Mouse (Mus musculus): ENCODE measurements around the gene Grtp1. TPM values are rescaled to one million over a fixed set of nuclear protein-coding genes. Genes with fewer than 3 reads are reported as not detected.

Gene Grtp1
- polyA plus RNA-seq, 1 experiment from 2014 or later, result 12.1 TPM

DNA sequence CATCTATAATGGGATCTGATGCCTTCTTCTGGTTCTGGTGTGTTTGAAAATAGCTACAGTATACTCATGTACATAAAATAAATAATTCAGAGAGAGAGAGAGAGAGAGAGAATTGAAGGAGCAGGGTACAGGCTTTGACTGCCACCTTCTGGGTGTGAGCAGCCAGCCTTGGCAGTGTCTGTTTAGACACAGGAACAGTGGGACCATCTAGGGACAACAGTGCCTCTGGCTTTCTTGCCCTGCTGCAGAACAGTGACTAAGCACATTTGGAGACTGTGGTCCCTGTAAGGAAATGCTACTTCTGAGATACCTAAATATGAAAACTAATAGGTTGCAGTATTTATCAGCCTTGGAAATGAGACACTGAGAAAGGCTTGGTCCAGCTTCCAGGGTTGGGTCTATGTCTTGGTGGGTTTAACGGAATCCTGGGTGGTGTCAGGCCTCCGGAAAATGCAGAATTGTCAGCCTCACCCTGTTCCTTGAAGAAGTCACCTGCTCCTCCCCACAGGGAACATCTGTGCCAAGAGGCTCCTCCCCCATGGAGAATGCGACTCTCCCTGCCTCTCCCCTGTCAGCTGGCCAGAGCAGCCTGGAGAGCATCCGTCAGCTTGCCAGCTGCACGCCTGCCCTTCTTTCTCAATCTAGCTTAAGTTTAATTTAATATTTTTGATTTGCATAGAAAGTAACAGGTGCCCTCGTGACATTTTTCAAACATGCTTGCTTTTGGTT is 8.4 kb upstream of the Grtp1 start:
- H3K27me3 ChIP-seq (ENCODE audit: insufficient read depth, low read length), result no peaks in the 10 kb centered on the region
- no peaks in the 10 kb centered on the region for H3K9me3 ChIP-seq (ENCODE audit: low read length)
- H3K4me2 ChIP-seq (ENCODE audit: low read depth, low read length), result 0 out of 2 replicates have a peak overlapping the region, but pooled peaks have one; percentile 4
- 36% methylated on average over 6 of the region's 6 CpGs for WGBS (ENCODE audit: insufficient replicate concordance)
- no peak overlapping the region for H3K4me3 ChIP-seq (ENCODE audit: low read depth, low read length)
- peak overlapping the region; percentile 65 for H3K27ac ChIP-seq (ENCODE audit: low read depth)
- H3K4me1 ChIP-seq (ENCODE audit: insufficient read depth), result peaks cover 51% of the 10 kb centered on the region
- no peak for TF ChIP-seq EP300 (IDR thresholded peaks at IDR 0.05; ENCODE audit: low read depth)
- TF ChIP-seq CTCF (IDR thresholded peaks at IDR 0.05; ENCODE audit: low read depth), result peak; percentile 51
- ATAC-seq, result peak; percentile 74
- H3K36me3 ChIP-seq (replicated peaks; ENCODE audit: insufficient read depth, low read length), result no peaks in the 10 kb centered on the region
- DNase-seq, result peak; percentile 47
- H3K9ac ChIP-seq (replicated peaks), result no peak overlapping the region

DNA sequence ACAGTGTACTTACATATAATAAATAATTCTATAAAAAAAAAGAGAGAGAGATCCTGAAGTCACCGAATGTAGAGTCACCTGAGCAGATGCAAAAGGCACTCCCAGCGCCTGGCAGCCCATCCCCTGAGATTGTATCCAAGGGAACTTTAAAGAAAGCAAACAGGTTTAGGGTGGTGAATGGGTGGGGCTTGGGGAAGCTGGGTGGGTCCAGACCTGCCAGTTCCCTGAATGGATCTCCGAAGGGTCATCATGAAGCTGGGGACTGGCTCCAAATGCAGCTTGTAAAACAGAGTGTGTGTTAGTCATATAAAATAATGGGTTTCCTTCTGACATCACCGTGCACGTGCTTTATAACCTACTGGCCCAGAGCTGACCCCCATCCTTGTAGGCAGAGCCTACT is 5.9 kb upstream of the Grtp1 start:
- TF ChIP-seq EP300 (IDR thresholded peaks at IDR 0.05; ENCODE audit: low read depth), result no peak
- TF ChIP-seq CTCF (IDR thresholded peaks at IDR 0.05; ENCODE audit: low read depth), result no peak
- Histone ChIP-seq H3K4me3 (ENCODE audit: low read depth, low read length) (no peak overlapping the region), H3K27ac (ENCODE audit: low read depth) (no peak overlapping the region), H3K36me3 (replicated peaks; ENCODE audit: insufficient read depth, low read length) (no peaks in the 10 kb centered on the region), H3K27me3 (ENCODE audit: insufficient read depth, low read length) (no peaks in the 10 kb centered on the region), H3K4me1 (ENCODE audit: insufficient read depth) (peaks cover 57% of the 10 kb centered on the region), H3K9ac (replicated peaks) (no peak overlapping the region), H3K4me2 (ENCODE audit: low read depth, low read length) (no peak overlapping the region), H3K9me3 (ENCODE audit: low read length) (no peaks in the 10 kb centered on the region)
- ATAC-seq (no peak), DNase-seq (no peak)
- 48% methylated on average over 5 of the region's 5 CpGs for WGBS (ENCODE audit: insufficient replicate concordance)

GRCm38 (mm10) chr8:13205311-13205710 is 4.9 kb upstream of the Grtp1 start:
- Histone ChIP-seq H3K36me3 (replicated peaks; ENCODE audit: insufficient read depth, low read length) (no peaks in the 10 kb centered on the region), H3K27me3 (ENCODE audit: insufficient read depth, low read length) (peaks cover 5% of the 10 kb centered on the region; the same call in 1 of the 2 replicates), H3K4me2 (ENCODE audit: low read depth, low read length) (no peak overlapping the region), H3K9me3 (ENCODE audit: low read length) (no peaks in the 10 kb centered on the region), H3K4me1 (ENCODE audit: insufficient read depth) (peaks cover 57% of the 10 kb centered on the region), H3K9ac (replicated peaks) (no peak overlapping the region), H3K4me3 (ENCODE audit: low read depth, low read length) (no peak overlapping the region), H3K27ac (ENCODE audit: low read depth) (0 out of 2 replicates have a peak overlapping the region, but pooled peaks have one; percentile 22)
- TF ChIP-seq CTCF (IDR thresholded peaks at IDR 0.05; ENCODE audit: low read depth), result no peak
- ATAC-seq, result no peak
- 90% methylated on average over 5 of the region's 5 CpGs for WGBS (ENCODE audit: insufficient replicate concordance)
- no peak for DNase-seq

DNA sequence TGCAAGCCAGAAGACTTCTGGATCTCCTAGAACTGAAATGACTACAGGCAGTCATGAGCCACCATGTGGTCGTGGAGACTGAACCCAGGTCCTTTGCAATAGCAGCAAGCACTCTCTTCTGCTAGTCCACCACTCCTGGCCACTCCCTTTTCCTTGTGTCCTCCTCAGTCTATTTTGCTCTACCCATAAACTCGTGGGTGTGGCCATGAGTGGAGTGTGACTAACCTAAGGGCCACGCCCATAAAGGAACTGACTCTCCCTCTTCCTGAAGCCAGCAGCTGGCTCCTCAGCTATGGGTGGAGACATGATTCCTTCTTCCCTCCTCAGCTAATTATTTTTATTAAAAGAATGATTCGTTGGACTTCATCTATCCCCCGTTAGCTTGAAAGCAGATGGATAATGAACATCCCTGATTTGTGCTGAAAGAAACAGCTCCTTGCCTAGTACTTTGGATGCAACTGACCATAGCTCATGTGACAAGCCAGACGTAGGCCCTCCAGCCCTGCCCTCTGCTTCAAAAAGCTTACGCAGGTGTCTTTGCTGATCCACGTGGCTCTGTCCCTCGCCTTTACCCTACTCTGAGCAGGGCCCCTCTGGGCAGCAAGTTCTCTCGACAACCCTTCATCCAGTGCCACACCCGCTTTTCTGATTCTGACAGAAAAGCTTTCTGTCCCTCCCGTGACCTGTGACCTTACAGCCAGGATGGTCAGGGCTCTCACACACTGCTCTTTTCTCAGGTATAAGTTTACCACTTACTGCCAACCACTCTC is 4.1 kb upstream of the Grtp1 start:
- DNase-seq (no peak), ATAC-seq (peak; percentile 24; the same call in 1 of the 2 replicates)
- H3K27ac ChIP-seq (ENCODE audit: low read depth), result no peak overlapping the region; the same call in 1 of the 2 replicates
- 53% methylated on average over 12 of the region's 12 CpGs for WGBS (ENCODE audit: insufficient replicate concordance)
- no peak overlapping the region for H3K4me3 ChIP-seq (ENCODE audit: low read depth, low read length)
- H3K36me3 ChIP-seq (replicated peaks; ENCODE audit: insufficient read depth, low read length), result no peaks in the 10 kb centered on the region
- H3K27me3 ChIP-seq (ENCODE audit: insufficient read depth, low read length), result peaks cover 13% of the 10 kb centered on the region
- TF ChIP-seq EP300 (IDR thresholded peaks at IDR 0.05; ENCODE audit: low read depth) (no peak), CTCF (IDR thresholded peaks at IDR 0.05; ENCODE audit: low read depth) (no peak)
- H3K9ac ChIP-seq (replicated peaks), result no peak overlapping the region
- peak overlapping the region; percentile 43 for H3K4me2 ChIP-seq (ENCODE audit: low read depth, low read length)
- H3K4me1 ChIP-seq (ENCODE audit: insufficient read depth), result peaks cover 61% of the 10 kb centered on the region
- no peaks in the 10 kb centered on the region for H3K9me3 ChIP-seq (ENCODE audit: low read length)

- Histone ChIP-seq H3K27ac (ENCODE audit: low read depth) (peak overlapping the region; percentile 89), H3K4me3 (ENCODE audit: low read depth, low read length) (peak overlapping the region; percentile 90; the same call in 1 of the 2 replicates), H3K9me3 (ENCODE audit: low read length) (no peaks in the 10 kb centered on the region), H3K27me3 (ENCODE audit: insufficient read depth, low read length) (peaks cover 16% of the 10 kb centered on the region), H3K4me1 (ENCODE audit: insufficient read depth) (peaks cover 58% of the 10 kb centered on the region), H3K9ac (replicated peaks) (no peak overlapping the region), H3K36me3 (replicated peaks; ENCODE audit: insufficient read depth, low read length) (no peaks in the 10 kb centered on the region), H3K4me2 (ENCODE audit: low read depth, low read length) (peak overlapping the region; percentile 99)
- peak; percentile 52 for DNase-seq
- 0 out of 2 replicates have a peak, but pooled peaks have one; percentile 15 for ATAC-seq
- TF ChIP-seq EP300 (IDR thresholded peaks at IDR 0.05; ENCODE audit: low read depth) (no peak), CTCF (IDR thresholded peaks at IDR 0.05; ENCODE audit: low read depth) (peak; percentile 82)
- 61% methylated on average over 1 of the region's 1 CpGs for WGBS (ENCODE audit: insufficient replicate concordance)
Measured at GRCm38 (mm10) chr8:13203472-13203871, 3.1 kb upstream of the Grtp1 start.

DNA sequence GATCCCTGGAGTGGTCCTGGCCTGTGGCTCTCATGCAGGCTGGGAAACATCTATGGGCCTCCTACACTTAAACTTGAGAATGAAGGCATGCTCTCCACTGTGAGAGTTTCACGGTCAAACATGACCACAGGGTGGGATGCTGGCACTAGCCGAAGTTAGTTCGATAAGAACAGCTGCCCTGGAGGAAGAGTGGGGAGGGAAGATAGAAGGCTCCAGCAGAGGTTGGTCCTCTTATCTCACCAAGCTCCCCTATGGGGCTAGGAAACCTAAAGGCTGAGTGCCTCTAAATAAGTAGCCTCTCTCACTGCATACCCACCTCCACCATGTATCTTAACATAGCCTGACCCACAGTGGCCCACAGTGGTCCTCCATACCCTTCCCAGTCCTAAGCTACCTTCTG is 2.4 kb upstream of the Grtp1 start:
- WGBS (ENCODE audit: insufficient replicate concordance), result 46% methylated on average over 3 of the region's 3 CpGs
- Histone ChIP-seq H3K4me1 (ENCODE audit: insufficient read depth) (peaks cover 58% of the 10 kb centered on the region), H3K36me3 (replicated peaks; ENCODE audit: insufficient read depth, low read length) (no peaks in the 10 kb centered on the region), H3K9me3 (ENCODE audit: low read length) (no peaks in the 10 kb centered on the region), H3K27me3 (ENCODE audit: insufficient read depth, low read length) (peaks cover 16% of the 10 kb centered on the region), H3K27ac (ENCODE audit: low read depth) (peak overlapping the region; percentile 89), H3K4me2 (ENCODE audit: low read depth, low read length) (peak overlapping the region; percentile 99), H3K4me3 (ENCODE audit: low read depth, low read length) (peak overlapping the region; percentile 90), H3K9ac (replicated peaks) (peak overlapping the region; percentile 64)
- ATAC-seq, result peak; percentile 74
- TF ChIP-seq CTCF (IDR thresholded peaks at IDR 0.05; ENCODE audit: low read depth) (no peak), EP300 (IDR thresholded peaks at IDR 0.05; ENCODE audit: low read depth) (peak; percentile 94)
- peak; percentile 54 for DNase-seq

Data from liver, postnatal 0 days (tissue).